Mouse (Mus musculus): ENCODE results near the gene Bcat2. TPM values are rescaled to one million over a fixed set of nuclear protein-coding genes. Genes with fewer than 3 reads are reported as not detected.

Gene Bcat2
- 149 and 178 TPM in 2 replicates for total RNA-seq (2014; fragmentation: Nextera tagmentation)
- total RNA-seq (2017) = 45.9 and 47.0 TPM in 2 replicates
- polyA plus RNA-seq (2012) = 73.1 and 114 TPM in 2 replicates

GRCm38 (mm10) chr7:45570103-45570741, at the start of gene Bcat2:
Bcat2 (plus strand) TSS chr7:45570153.
- TF ChIP-seq GATA2 (IDR thresholded peaks at IDR 0.05; ENCODE audit: borderline replicate concordance, low read depth, low read length) (no peak), GATA1 (IDR thresholded peaks at IDR 0.05; ENCODE audit: borderline replicate concordance, low read length) (no peak), POLR2AphosphoS5 (IDR thresholded peaks at IDR 0.05; ENCODE audit: insufficient replicate concordance, low read depth, low read length) (no peak), CTCF (IDR thresholded peaks at IDR 0.05; ENCODE audit: low read depth, low read length) (no peak), TAL1 (conservative IDR thresholded peaks at IDR 0.05; ENCODE audit: low read depth, low read length) (no peak)
- Histone ChIP-seq H3K9me3 (replicated peaks) (no peaks in the 10 kb centered on the region), H3K4me3 (ENCODE audit: low read depth, low read length) (peak within 1 kb of the TSS; percentile 80), H3K36me3 (replicated peaks) (peaks cover 40% of the 10 kb centered on the region), H3K4me1 (ENCODE audit: insufficient read depth, low read depth, low read length) (peaks cover 85% of the 10 kb centered on the region), H3K27me3 (ENCODE audit: insufficient read depth, low read length) (no peaks in the 10 kb centered on the region)
- ATAC-seq (ENCODE audit: extremely low read depth, insufficient number of reproducible peaks, low FRiP score, poor library complexity, severe bottlenecking) (peak; percentile 26; the same call in 1 of the 2 replicates), DNase-seq (ENCODE audit: low spot score) (peak; percentile 68)

- TF ChIP-seq TAL1 (conservative IDR thresholded peaks at IDR 0.05; ENCODE audit: low read depth, low read length) (no peak), GATA1 (IDR thresholded peaks at IDR 0.05; ENCODE audit: borderline replicate concordance, low read length) (no peak), POLR2AphosphoS5 (IDR thresholded peaks at IDR 0.05; ENCODE audit: insufficient replicate concordance, low read depth, low read length) (no peak), GATA2 (IDR thresholded peaks at IDR 0.05; ENCODE audit: borderline replicate concordance, low read depth, low read length) (no peak), CTCF (IDR thresholded peaks at IDR 0.05; ENCODE audit: low read depth, low read length) (no peak)
- Histone ChIP-seq H3K4me1 (ENCODE audit: insufficient read depth, low read depth, low read length) (peaks cover 68% of the 10 kb centered on the region), H3K27me3 (ENCODE audit: insufficient read depth, low read length) (no peaks in the 10 kb centered on the region), H3K36me3 (replicated peaks) (peaks cover 34% of the 10 kb centered on the region), H3K9me3 (replicated peaks) (no peaks in the 10 kb centered on the region), H3K4me3 (ENCODE audit: low read depth, low read length) (no peak overlapping the region)
- DNase-seq (ENCODE audit: low spot score) (no peak), ATAC-seq (ENCODE audit: extremely low read depth, insufficient number of reproducible peaks, low FRiP score, poor library complexity, severe bottlenecking) (no peak)
Observed at GRCm38 (mm10) chr7:45520605-45521004, 49.3 kb upstream of the Bcat2 start.

GRCm38 (mm10) chr7:45521728-45522184, 48.2 kb upstream of the Bcat2 start:
- Histone ChIP-seq H3K4me1 (ENCODE audit: insufficient read depth, low read depth, low read length) (peaks cover 59% of the 10 kb centered on the region), H3K9me3 (replicated peaks) (no peaks in the 10 kb centered on the region), H3K36me3 (replicated peaks) (peaks cover 34% of the 10 kb centered on the region), H3K4me3 (ENCODE audit: low read depth, low read length) (peak overlapping the region; percentile 72), H3K27me3 (ENCODE audit: insufficient read depth, low read length) (no peaks in the 10 kb centered on the region)
- ATAC-seq (ENCODE audit: extremely low read depth, insufficient number of reproducible peaks, low FRiP score, poor library complexity, severe bottlenecking) (peak; percentile 12; the same call in 1 of the 2 replicates), DNase-seq (ENCODE audit: low spot score) (peak; percentile 82)
- no peak for TF ChIP-seq GATA2 (IDR thresholded peaks at IDR 0.05; ENCODE audit: borderline replicate concordance, low read depth, low read length)
- TF ChIP-seq POLR2AphosphoS5 (IDR thresholded peaks at IDR 0.05; ENCODE audit: insufficient replicate concordance, low read depth, low read length) = no peak
- TF ChIP-seq CTCF (IDR thresholded peaks at IDR 0.05; ENCODE audit: low read depth, low read length) = no peak
- no peak for TF ChIP-seq GATA1 (IDR thresholded peaks at IDR 0.05; ENCODE audit: borderline replicate concordance, low read length)
- no peak for TF ChIP-seq TAL1 (conservative IDR thresholded peaks at IDR 0.05; ENCODE audit: low read depth, low read length)

- DNase-seq (ENCODE audit: low spot score) (no peak), ATAC-seq (ENCODE audit: extremely low read depth, insufficient number of reproducible peaks, low FRiP score, poor library complexity, severe bottlenecking) (no peak)
- Histone ChIP-seq H3K4me1 (ENCODE audit: insufficient read depth, low read depth, low read length) (peaks cover 62% of the 10 kb centered on the region), H3K4me3 (ENCODE audit: low read depth, low read length) (peak overlapping the region; percentile 72; the same call in 1 of the 2 replicates), H3K9me3 (replicated peaks) (no peaks in the 10 kb centered on the region), H3K36me3 (replicated peaks) (peaks cover 34% of the 10 kb centered on the region), H3K27me3 (ENCODE audit: insufficient read depth, low read length) (no peaks in the 10 kb centered on the region)
- TF ChIP-seq POLR2AphosphoS5 (IDR thresholded peaks at IDR 0.05; ENCODE audit: insufficient replicate concordance, low read depth, low read length) = no peak
- TF ChIP-seq TAL1 (conservative IDR thresholded peaks at IDR 0.05; ENCODE audit: low read depth, low read length) = no peak
- no peak for TF ChIP-seq GATA1 (IDR thresholded peaks at IDR 0.05; ENCODE audit: borderline replicate concordance, low read length)
- TF ChIP-seq CTCF (IDR thresholded peaks at IDR 0.05; ENCODE audit: low read depth, low read length) = no peak
- TF ChIP-seq GATA2 (IDR thresholded peaks at IDR 0.05; ENCODE audit: borderline replicate concordance, low read depth, low read length) = no peak
Observed at GRCm38 (mm10) chr7:45522194-45522752, 47.7 kb upstream of the Bcat2 start.

- Histone ChIP-seq H3K27me3 (ENCODE audit: insufficient read depth, low read length) (no peaks in the 10 kb centered on the region), H3K4me1 (ENCODE audit: insufficient read depth, low read depth, low read length) (peaks cover 64% of the 10 kb centered on the region), H3K9me3 (replicated peaks) (no peaks in the 10 kb centered on the region), H3K36me3 (replicated peaks) (peaks cover 34% of the 10 kb centered on the region), H3K4me3 (ENCODE audit: low read depth, low read length) (peak overlapping the region; percentile 94)
- TF ChIP-seq GATA1 (IDR thresholded peaks at IDR 0.05; ENCODE audit: borderline replicate concordance, low read length) (no peak), CTCF (IDR thresholded peaks at IDR 0.05; ENCODE audit: low read depth, low read length) (no peak), POLR2AphosphoS5 (IDR thresholded peaks at IDR 0.05; ENCODE audit: insufficient replicate concordance, low read depth, low read length) (no peak), GATA2 (IDR thresholded peaks at IDR 0.05; ENCODE audit: borderline replicate concordance, low read depth, low read length) (no peak)
- DNase-seq (ENCODE audit: low spot score) (no peak), ATAC-seq (ENCODE audit: extremely low read depth, insufficient number of reproducible peaks, low FRiP score, poor library complexity, severe bottlenecking) (no peak)
Observed at GRCm38 (mm10) chr7:45522957-45523676, 46.8 kb upstream of the Bcat2 start.
